Mouse (Mus musculus) neural tube, embryonic 12.5 days (tissue): Measurements from ENCODE around the gene Gm21095. TPM values are rescaled to one million over a fixed set of nuclear protein-coding genes. Genes with fewer than 3 reads are reported as not detected.
"Not testable (repeated sequence)": the region's sequence is repeated elsewhere in the genome, so short reads cannot be mapped to it uniquely, and the experiment has no call there.

Experiments used
- ATAC-seq: fragments of 200-750 bp; cut with Nextera tagmentation; 2 replicates; pipeline ENCODE4 v1.8.0; 2017; ENCODE audit warnings: low read depth, mild to moderate bottlenecking, moderate TSS enrichment, moderate library complexity; ENCODE audit not compliant: low FRiP score
- H3K27ac ChIP-seq: fragments of 300-500 bp; sonication (generic); 2 replicates; pipeline ENCODE4 v1.5.1; 2016
- H3K27me3 ChIP-seq: fragments of 300-500 bp; sonication (generic); replicated peaks from 2 replicates; pipeline ENCODE4 v1.6.1; 2016; ENCODE audit warnings: mild to moderate bottlenecking
- H3K36me3 ChIP-seq: fragments of 300-500 bp; sonication (generic); 2 replicates; pipeline ENCODE4 v1.6.1; 2016; ENCODE audit warnings: mild to moderate bottlenecking
- H3K4me1 ChIP-seq: fragments of 300-500 bp; sonication (generic); 2 replicates; pipeline ENCODE4 v1.6.1; 2016
- H3K4me2 ChIP-seq: fragments of 300-500 bp; sonication (generic); replicated peaks from 2 replicates; pipeline ENCODE4 v1.6.1; 2016; ENCODE audit warnings: mild to moderate bottlenecking
- H3K4me3 ChIP-seq: fragments of 300-500 bp; sonication (generic); 2 replicates; pipeline ENCODE4 v1.5.1; 2016
- H3K9ac ChIP-seq: fragments of 300-500 bp; sonication (generic); 2 replicates; pipeline ENCODE4 v1.6.1; 2016; ENCODE audit warnings: mild to moderate bottlenecking
- H3K9me3 ChIP-seq: fragments of 300-500 bp; sonication (generic); 2 replicates; pipeline ENCODE4 v1.6.1; 2016; ENCODE audit warnings: mild to moderate bottlenecking
- WGBS: fragments of 180-500 bp; shearing (Covaris S2); methylation state at CpG from one replicate; pipeline ENCODE4 v1.1.7; 2016; 5-methylcytosine and 5-hydroxymethylcytosine counted together
- polyA plus RNA-seq: library from polyadenylated mRNA; unstranded; fragments of >200 nt; fragmentation: Nextera tagmentation; extraction: Ambion mirVana; gene quantifications from 2 replicates; pipeline ENCODE4 v1.2.1, GENCODE M21; 2016

The Gm21095 gene
- not detected in 2 replicates for polyA plus RNA-seq

DNA sequence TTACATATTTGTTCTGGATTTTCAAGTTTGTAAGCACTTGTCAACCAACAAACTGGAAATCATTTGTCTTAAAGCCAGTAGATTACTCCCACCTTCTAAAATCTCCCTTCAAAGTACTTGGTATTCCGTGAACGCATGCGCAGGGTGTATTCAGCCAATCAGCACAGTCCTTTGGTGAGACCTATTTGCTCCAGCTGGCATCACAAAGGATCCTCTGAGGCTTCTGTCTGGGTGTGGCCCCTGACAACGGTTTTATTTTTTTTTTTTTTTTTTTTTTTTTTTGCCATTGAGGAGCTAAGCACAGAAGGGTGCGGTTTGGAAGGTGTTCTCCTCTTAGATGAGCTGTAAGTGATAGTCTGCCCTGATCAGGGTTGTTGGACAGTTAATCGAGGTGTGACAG is at the start of gene Gm21095:
TSS of gene Gm21095 (plus strand) at position 301 of the 400 bp plus-strand sequence.
- not testable (repeated sequence) for H3K4me2 ChIP-seq, H3K4me3 ChIP-seq, H3K27me3 ChIP-seq, H3K9ac ChIP-seq, H3K27ac ChIP-seq, H3K4me1 ChIP-seq, ATAC-seq, H3K9me3 ChIP-seq, H3K36me3 ChIP-seq
- no CpG with 5 or more reads among the region's 6 CpGs for WGBS
